Mouse (Mus musculus): ENCODE results near the gene Tmem175.
"Not testable (repeated sequence)": the region's sequence is repeated elsewhere in the genome, so short reads cannot be mapped to it uniquely, and the experiment has no call there.

Tmem175 gene

GRCm38 (mm10) chr5:108629634-108630483, at the start of gene Tmem175, which contains the start of gene Gak:
Tmem175 (plus strand) TSS chr5:108629770.
Gak (minus strand) TSS chr5:108629755.
- DNase-seq (ENCODE audit: low spot score in 2 of 2): peak; percentile 81 to 89

DNA sequence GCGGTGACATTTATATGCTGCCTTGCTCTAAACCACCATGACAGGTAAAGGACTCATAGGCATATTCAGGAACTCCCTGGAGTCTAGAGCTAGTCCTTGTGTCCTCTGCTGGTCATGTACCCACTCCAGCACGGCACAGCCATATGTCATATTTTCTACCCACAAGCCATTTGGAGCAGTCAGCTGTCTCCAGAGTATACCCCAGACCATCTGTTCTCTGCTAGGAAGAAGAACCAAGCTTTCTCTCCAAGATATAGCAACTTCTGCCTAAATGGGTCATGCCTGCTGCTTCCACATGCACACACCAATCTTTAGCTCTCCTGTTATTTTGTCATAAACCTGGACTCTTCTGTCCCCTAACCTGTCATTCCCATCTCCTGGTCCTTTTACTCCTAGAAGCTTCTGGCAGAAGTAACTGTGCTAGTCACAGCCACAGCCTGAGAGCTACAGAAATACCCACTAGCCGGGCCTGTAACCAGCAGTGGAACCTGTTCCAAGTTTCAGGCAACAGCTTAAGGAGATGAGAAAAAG, 48.1 kb upstream of the Tmem175 start:
- DNase-seq (ENCODE audit: low spot score in 2 of 2): peak; percentile 57 to 74

GRCm38 (mm10) chr5:108599923-108600322, 29.6 kb upstream of the Tmem175 start:
- no peak for DNase-seq (ENCODE audit: low spot score in 2 of 2)

- peak in 1 of 2 experiments; percentile 35 for DNase-seq (ENCODE audit: low spot score in 2 of 2)
These were observed 27.0 kb upstream of the Tmem175 start for GRCm38 (mm10) chr5:108602537-108602936.

GRCm38 (mm10) chr5:108610426-108610825, 19.1 kb upstream of the Tmem175 start:
- no peak for DNase-seq (ENCODE audit: low spot score in 2 of 2)

DNA sequence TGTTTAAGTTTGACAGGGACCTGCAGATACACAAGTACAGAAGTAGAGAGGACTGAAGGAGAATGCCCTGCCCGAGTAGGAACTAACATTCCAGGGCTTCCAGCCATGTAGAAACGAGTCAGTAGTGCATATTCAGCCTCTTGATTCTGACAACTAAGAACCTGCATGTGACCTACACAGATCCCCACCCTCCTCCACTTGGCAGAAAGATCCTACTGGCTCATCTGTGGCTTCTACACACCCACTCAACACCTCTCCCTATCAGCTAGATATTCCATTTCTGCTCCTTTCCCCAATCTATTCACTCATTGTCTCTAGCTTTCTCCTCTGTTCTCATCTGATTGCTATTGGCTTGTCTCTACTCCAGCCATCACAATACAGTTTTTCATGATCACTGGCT, 7.7 kb upstream of the Tmem175 start:
- peak in 1 of 2 experiments; percentile 23 for DNase-seq (ENCODE audit: low spot score in 2 of 2)

- no peak for DNase-seq (ENCODE audit: low spot score in 2 of 2)
These were observed 3.4 kb upstream of the Tmem175 start for GRCm38 (mm10) chr5:108626050-108626660.

DNA sequence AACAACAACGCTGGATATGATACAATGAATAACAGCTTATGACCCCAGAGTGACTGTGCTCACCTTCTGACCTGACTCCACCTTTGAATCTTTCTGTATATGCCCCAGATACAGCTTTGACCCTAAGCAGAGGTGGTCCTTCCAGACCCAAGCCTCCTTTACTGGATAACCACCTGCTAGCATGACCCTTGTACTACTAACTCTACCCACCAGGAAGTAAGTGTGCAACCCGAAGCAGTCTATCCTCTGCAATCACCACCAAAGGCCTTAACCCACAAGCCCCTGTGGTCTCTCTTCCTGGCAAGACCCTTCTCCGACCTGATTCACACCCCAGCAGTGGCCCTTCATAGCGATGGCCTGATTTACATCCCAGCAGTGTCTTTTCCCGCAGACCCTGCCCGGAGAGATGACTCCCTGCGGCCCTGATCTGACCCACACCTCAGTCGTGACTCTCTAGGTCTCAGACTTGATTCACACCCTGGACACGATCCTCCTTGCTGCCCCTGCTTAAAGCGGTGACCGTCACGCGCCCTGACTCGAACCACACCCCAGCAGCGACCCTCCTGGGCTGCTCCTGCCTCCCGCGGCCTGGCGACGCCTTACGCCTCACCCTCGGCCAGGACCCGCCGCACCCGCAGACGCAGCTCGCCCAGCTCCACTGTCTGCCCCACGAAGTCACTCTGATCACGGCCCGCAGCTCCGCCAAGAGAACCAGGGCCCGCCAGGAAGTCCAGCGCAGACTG, 508 bp upstream of the Tmem175 start:
- no peak for DNase-seq (ENCODE audit: low spot score in 2 of 2)

DNA sequence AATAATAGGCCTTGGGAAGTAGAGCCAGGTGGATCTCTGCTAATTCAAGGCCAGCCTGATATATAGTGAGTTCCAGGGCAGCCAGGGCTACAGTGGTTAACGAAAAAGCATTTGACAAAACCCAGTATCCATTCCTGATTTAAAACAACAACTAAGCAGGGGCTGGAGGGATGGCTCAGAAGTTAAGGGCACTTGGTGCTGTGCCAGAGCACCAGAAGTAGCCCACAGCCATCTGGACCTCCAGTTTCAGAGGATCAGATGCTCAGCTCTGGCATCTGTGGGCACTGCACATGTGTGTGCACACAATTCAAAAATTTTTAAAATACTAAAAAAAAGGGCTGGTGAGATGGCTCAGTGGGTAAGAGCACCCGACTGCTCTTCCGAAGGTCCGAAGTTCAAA, 4.1 kb downstream of the Tmem175 start:
- no peak for DNase-seq (ENCODE audit: low spot score in 2 of 2)

- DNase-seq (ENCODE audit: low spot score in 2 of 2): not testable (repeated sequence)
These were observed 4.5 kb downstream of the Tmem175 start for GRCm38 (mm10) chr5:108634088-108634487.

- DNase-seq (ENCODE audit: low spot score in 2 of 2): no peak
These were observed 6.6 kb downstream of the Tmem175 start for GRCm38 (mm10) chr5:108636172-108636571.

GRCm38 (mm10) chr5:108643674-108644073, 14.1 kb downstream of the Tmem175 start:
- no peak for DNase-seq (ENCODE audit: low spot score in 2 of 2)

- DNase-seq (ENCODE audit: low spot score in 2 of 2): no peak
These were observed 16.2 kb downstream of the Tmem175 start for GRCm38 (mm10) chr5:108645651-108646342.

GRCm38 (mm10) chr5:108646343-108646660, 16.7 kb downstream of the Tmem175 start:
- DNase-seq (ENCODE audit: low spot score in 2 of 2): no peak

DNA sequence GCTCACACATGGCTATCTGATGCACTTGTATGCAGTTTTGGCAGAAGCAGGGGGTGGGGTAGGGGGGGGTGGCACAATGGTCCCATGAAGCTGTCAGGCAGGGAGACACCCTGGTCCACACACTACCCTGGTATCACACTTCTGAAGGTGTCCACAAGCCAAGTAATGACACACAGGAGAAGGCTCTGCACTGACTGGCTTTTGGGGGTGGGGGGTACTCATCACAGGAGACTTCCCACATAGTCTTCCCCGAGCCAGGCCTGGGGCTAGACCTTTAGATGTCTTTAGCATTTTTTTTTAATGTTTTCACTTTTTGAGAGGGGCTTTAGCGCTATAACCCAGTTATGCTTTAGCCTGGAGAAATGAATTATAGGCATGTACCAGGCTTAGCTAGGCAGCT, 17.7 kb downstream of the Tmem175 start:
- no peak for DNase-seq (ENCODE audit: low spot score in 2 of 2)

GRCm38 (mm10) chr5:108647820-108648465, 18.4 kb downstream of the Tmem175 start:
- DNase-seq (ENCODE audit: low spot score in 2 of 2): no peak

- no peak for DNase-seq (ENCODE audit: low spot score in 2 of 2)
These were observed 19.5 kb downstream of the Tmem175 start for GRCm38 (mm10) chr5:108648937-108649576.

DNA sequence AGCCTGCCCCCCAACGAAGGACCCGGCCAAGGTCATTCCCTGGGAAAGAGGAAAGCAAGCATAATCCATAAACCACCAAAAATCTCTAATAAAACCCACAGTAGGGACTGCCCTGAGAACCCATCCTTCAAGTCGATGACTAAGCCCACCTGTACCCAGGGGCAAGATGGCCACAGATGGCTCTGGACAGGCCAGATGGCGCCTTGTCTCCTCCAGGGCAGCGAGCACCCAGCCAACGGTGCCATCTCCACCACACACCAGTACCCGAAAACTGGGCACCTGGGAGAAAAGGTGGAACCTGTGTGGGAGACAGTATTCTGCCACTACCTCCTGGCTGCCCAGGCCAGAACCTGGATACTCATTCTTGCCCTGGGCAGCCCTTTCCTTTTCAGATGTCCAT, 20.8 kb downstream of the Tmem175 start:
- no peak for DNase-seq (ENCODE audit: low spot score in 2 of 2)

DNA sequence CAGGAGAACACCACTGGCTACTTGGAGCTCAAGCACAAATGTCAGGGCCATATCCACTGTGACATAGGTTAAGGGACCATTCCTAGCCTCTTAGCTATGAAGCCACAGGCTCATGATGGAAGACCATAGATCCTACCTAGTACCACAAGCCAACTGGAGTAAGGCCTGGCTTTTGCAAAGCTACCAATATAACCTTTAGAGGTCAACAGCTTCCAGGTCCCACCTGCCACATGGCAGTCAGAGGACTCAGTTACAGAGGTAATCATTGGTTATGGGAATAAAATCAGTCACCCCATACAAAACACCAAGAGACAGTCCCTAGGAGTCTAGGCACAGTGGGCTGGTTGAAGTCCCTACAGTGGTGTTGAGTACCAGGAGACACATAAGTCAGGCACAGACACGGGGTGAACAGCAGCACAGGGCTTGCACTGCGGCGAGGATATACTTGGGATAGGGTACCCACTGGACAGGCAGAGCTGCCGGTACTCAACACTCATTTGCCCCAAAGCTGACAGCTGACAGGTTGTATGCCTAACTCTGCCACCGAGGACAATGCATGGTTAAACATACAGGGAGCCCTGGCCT, 21.7 kb downstream of the Tmem175 start:
- no peak for DNase-seq (ENCODE audit: low spot score in 2 of 2)

- peak in 1 of 2 experiments; percentile 62 for DNase-seq (ENCODE audit: low spot score in 2 of 2)
These were observed 22.3 kb downstream of the Tmem175 start for GRCm38 (mm10) chr5:108651823-108652222.

Measured in left cerebral cortex, adult 9 months (tissue).